Mouse (Mus musculus) cerebellum, adult 8-10 months (tissue): ENCODE measurements around the gene Pfkfb4.

Experiments used
- DNase-seq: peaks from one replicate; pipeline ENCODE4 v3.0.0; 2022

The Pfkfb4 gene

DNA sequence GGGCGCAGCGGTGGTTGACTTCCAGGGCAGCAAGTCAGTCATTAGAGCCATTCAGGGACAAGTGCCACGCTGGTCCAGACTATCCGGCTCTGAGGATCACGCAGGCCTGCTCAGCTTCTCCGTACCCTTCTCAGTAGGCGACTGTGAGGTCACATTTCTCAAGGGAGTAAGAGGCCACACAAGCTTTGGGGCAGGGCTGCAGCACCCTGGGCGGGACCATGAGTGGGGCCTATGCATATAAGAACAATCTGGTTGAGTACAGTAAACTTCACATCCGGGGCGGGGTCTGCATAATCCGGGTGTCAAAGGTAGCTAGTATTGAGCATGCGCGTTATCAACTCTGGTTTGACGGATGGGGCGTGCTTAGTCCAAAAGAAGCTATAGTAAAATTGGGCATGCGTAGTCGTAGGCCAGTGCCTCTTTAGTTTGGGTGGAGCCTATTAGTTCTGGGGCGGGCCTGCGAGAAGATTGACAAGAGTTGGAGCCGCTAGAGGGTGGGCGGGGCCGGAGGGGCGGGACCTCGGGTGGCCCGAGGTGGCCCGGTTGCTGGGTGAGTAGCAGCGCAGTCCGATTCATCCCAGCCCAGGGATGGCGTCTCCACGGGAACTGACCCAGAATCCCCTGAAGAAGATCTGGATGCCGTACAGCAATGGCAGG lies at the start of gene Pfkfb4:
Gene Pfkfb4 (plus strand): TSS at position 351 of the 657 bp plus-strand sequence.
- peak; percentile 89 for DNase-seq

DNA sequence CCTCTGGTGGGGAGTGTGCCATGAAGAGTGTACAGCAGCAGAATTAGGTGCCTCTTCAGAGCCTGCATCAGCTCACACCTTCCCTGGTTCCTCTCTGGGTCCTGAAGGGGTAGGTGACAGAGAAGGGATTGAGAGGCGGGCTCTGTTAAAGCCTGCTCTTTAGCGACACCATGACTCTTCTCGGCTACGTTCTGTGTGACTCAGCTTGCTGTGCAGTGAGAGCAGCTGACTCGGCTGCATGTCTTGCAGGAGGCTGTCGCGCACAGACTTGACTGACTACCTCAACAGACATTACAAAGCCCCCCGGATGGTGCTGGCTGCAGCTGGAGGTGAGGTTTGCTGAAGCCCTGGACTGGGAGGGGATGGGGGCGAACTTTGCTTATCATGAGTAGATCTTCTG lies 46.5 kb upstream of the Pfkfb4 start:
- no peak for DNase-seq

DNA sequence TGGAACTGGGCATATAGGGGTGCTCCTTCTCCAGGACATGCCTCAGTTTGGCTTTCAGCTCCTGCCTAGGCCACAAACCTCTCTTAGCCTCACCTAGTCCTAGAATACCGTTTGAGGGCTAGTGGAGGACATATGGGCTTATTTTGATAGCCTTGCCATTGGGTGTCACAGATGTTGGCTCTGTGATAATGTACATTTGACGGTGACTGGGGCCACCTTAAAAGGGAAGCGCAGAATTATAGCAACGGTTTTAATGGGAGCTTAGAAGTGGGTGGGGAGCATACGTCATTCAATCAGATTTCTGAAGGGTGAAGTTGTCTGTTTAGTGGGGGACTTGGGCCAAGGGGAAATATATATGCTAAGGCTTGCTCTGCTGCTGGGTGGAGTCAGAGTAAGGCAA lies 46.0 kb upstream of the Pfkfb4 start:
- no peak for DNase-seq

DNA sequence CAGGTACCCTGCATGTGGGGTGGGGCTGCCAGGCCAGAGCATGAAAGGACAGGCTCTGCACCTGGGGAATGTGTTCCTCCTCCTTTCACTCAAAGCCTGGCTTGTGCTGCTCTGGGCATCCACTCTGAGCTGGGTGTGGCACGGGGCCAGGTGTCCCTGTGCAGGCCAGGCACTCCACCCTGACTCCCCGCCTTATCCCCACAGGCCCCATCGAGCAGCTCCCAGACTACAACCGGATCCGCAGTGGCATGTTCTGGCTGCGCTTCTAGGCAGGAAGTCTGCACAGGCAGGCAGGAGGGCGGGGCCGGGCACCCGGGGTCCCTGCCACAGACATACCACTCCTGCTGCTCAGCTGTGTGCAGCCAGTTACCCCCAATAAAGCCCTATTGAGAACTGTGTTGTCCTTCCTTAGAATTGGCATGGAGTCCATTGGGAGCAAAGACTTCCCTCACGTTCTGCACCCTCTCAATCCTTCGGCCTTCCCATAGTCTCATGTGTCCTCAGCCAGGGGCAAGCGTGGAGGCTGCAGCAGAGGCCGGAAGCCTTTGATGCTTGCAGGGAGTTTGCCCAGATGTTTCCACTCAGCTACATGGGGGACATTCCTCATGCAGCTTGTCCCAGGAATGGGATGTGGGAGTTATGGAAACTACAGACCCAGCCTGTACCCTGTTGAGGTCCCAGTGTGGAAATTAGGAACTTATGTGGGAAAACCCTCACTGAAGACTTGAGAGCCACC lies 42.2 kb upstream of the Pfkfb4 start:
- DNase-seq = peak; percentile 47

DNA sequence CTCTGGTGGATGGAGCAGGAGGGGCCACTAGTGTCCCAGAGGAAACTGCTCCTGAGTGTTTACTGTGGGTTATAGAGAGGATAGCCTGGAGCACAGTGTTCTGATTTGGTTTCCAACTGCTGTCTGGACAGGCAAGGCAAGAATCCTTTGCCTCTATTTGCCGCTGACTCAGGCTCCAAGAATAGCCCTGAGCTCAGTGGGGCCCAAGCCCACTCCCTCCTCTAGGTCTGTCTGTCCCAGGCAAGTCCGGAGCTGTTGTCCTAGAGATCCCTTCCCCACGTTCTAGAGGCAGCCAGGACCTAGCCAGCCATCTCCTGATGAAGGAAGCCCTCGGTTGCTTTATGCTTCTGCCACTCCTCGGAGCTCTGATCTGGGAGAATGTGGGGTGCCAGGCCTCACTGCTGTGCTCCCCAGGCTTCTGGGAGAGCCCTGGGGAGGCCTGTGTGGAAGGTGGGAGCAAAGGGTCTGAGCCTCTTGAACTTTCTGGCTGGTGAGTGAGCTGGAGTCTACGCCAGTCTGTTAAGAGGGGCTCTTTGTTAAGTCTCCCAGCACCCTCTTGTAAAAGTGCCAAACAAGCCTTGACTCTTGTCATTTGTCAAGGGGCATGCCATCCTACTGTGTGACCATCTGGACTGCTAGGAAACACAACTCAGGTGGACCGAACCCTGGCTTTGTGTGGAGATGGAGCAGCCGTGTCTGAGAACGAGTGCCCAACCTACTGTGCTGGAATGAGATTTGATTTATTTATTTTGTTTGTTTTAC lies 41.4 kb upstream of the Pfkfb4 start:
- peak; percentile 30 for DNase-seq

DNA sequence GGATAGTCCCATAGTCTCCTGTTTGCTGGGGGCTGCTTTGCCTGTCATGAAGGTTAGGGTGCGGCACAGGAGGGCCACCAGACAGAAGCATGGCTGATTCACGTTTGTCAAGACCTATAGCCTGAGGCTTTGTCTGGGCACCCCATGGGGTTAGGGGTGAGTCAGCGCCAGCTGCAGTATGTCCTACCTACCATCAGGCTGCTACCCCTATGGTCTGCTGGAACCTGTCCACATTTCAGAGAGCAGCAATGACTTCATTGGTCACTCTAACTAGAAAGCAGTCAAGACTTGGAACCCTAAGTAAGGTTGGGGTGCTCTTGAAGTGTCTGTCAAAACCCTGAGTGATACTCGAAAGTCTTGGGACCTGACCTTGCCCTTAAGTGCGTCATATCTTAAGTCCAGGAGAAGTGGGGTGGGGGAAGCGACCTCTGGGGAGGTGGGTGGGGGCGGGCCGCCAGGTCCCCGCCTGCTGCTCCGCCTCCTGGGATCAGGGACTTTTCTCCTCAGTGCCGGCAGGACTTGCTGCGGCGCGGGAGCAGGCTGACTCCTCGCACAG lies 38.4 kb upstream of the Pfkfb4 start, which contains the start of gene Col7a1:
Gene Col7a1 (plus strand): TSS at position 506 of the 556 bp plus-strand sequence.
- no peak for DNase-seq

DNA sequence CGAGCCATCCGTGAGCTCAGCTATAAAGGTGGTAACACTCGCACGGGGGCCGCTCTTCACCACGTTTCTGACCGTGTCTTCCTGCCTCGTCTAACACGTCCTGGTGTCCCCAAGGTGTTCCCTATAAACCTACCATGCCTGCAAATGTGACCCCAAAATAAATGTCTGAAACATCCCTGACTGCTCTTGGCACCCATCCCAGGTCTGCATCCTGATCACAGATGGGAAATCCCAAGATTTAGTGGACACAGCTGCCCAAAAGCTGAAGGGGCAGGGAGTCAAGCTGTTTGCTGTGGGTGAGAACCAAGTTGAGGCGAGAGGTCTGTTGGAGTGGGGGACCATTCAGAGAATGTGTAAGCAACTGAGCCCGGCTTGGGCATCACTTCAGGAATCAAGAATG lies 36.3 kb upstream of the Pfkfb4 start:
- no peak for DNase-seq

DNA sequence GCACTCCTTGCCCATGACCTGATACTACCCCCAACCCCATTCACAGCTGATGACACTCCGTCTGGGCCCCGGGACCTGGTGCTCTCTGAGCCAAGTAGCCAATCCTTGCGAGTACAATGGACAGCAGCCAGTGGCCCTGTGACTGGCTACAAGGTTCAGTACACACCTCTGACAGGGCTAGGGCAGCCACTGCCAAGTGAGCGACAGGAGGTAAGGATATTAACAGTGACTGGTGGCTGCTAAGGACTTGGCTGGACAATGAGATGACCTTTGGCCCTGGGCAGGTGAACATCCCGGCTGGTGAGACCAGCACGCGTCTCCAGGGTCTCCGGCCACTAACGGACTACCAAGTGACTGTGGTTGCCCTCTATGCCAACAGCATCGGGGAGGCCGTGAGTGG lies 35.7 kb upstream of the Pfkfb4 start:
- no peak for DNase-seq

DNA sequence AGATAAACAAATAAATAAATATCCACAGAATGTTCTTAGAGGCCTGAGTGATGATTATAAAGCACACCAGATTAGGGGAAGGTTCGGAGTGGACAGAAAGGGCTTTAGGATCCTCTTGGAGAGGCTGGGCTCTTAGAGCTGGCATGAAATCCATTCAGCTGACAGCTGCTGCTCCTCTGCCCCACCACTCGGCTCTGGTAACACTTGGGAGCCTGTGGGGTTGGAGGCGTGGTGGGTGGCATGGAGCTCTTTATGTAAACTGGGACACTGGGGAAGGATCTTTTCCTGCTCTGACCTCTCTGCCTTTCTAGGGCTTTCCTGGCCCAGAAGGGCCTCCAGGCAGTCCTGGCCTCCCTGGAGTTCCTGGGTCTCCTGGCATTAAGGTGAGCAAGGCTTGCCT lies 28.0 kb upstream of the Pfkfb4 start:
- no peak for DNase-seq

DNA sequence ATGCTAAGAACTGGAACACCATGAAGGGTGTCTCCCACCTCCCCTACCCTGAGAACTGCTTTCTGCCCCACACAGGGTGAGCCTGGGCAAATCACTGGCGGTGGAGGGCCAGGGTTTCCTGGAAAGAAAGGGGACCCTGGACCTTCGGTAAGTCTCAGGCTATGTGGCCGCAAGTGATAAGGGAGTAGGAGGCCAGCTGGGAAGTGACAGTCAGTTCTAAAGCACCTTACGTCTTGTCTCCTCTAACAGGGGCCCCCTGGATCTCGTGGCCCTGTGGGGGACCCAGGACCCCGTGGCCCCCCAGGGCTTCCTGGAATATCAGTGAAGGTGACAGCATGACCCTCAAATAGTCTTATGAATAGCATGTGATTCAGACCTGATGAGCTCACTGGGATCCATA lies 27.2 kb upstream of the Pfkfb4 start:
- DNase-seq = no peak

DNA sequence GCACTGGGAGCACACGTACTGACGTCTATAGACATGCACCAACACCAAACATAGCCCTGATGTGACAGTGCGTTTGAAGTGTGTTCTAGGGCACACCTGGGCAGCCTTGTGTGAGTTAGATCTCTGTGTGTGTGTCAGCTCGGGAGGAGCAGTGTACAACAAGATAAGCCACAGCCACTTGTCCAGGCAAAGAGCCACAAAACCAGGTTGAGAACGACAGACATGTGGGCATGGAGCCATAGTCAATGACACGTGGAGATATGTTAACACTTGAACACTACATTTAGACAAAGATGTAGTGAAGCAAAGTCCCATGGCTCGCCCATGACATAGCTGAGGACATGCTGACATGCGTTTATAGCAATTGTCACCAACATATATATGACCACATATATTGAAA lies 21.0 kb upstream of the Pfkfb4 start:
- no peak for DNase-seq

DNA sequence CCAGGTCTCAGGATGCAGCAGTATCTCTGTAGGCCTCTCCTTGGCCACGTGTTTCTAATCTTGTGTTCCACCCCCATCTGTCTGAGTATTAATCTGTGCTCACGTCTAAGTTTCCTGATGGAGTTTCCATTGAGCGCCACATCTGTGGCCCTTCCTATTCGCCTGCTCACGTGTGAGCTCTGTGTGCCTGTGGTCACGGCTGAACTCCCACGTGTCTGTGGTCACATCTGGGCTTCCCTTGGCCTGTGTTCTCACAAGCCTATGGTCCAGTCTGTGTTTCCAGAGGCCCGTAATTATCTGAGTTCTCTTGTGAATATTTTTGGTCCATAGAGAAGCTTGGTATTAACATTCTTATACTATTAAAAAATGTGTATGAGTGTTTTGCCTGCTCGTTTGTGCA lies 15.1 kb upstream of the Pfkfb4 start:
- no peak for DNase-seq

DNA sequence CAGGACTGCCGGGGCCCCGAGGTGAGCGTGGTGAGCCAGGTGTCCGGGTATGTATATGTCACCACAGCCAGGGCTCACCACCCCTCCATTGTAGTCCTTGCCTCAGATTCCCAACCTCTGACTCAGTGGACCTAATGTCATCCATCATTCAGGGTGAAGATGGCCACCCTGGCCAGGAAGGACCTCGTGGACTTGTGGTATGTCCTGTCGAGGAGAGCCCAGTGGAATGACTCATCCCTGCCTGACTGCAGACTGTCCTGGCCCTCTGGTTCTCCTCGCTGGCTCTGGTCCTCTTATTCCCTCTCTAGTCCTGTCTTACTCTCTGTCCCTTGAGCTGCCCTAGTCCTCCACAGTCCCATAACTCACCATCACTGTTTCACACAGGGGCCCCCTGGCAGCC lies 13.6 kb upstream of the Pfkfb4 start:
- no peak for DNase-seq

DNA sequence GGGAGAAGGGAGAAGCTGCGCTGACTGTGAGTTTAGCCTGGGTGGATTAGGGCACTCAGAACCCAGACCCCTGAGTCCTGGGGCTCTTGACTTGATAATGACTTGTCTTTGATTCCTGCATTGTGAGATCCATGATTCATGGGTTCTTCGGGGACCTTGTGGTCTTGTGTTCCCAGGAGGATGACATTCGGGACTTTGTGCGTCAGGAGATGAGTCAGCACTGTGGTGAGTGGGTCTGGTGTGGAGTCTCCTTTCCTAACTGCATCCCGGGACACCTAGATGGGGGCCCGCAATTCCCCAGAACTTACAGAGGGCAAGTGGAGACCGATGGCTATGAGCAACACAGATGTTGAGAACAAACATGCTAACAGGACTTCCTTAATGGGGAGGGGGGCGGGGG lies 9.1 kb upstream of the Pfkfb4 start:
- no peak for DNase-seq

DNA sequence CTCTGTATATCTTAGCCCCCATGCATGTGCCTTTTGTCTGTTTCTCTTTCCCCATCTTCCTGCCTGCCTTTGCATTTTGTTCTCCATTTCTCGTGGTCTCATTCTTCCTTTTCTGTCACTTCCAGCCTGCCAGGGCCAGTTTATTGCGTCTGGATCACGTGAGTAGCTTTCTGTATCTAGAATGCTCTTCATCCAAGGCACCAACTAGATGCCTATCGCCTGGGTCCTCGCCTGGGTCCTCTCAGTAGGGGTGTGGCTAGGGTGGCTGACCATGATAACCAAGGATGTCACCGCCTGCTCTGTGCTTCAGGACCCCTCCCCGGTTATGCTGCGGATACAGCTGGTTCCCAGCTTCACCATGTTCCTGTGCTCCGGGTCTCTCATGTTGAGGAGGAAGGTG lies 8.4 kb upstream of the Pfkfb4 start:
- DNase-seq = no peak

DNA sequence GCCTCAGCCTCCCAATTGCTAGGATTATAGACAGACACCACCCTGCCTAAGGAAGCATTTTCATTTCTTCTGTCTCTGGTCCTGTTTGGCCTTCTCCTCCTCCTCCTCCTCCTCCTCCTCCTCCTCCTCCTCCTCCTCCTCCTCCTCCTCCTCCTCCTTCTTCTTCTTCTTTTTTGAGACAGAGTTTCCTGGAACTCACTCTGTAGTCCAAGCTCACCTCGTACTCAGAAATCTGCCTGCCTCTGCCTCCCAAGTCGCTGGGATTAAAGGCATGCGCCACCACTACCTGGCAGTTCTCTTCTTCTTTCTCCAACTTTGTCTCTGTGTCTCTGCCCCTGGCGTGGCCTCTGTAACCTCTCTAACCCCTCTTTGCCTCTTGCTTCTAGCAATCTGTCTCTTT lies 5.9 kb upstream of the Pfkfb4 start, which contains the start of gene Ucn2:
Gene Ucn2 (plus strand): TSS at position 301 of the 400 bp plus-strand sequence.
- no peak for DNase-seq

DNA sequence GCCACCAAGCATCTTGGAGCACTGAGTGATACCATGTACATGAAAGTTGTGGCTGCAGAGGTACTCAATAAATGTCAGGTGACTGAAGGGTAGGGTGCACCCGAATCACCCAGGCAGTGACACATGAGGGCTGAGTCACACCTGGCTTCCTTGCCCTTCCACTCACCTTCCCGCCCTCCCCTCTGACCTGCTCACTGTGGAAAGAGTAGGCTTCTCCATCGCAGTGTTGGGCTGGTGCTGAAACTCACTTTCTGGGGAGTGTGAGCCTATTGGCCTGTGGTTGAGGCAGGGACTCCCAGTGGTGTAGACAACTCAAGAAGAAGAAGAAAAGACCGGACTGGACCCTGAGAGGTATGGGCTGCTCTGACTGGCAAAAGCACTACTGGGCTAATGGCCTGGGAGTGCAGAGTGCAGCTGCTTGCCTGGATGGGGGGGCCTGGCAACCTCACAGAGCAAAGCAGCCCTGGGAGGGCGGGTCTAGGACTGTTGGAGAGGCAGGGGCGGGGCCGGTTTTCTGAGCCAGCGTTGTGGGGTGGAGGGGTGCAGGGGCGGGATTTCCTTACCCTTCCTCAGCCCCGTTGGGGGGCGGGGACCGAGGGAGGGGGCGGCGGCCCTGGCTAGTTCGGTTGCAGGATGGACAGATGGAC lies 3.8 kb upstream of the Pfkfb4 start:
- DNase-seq = no peak

DNA sequence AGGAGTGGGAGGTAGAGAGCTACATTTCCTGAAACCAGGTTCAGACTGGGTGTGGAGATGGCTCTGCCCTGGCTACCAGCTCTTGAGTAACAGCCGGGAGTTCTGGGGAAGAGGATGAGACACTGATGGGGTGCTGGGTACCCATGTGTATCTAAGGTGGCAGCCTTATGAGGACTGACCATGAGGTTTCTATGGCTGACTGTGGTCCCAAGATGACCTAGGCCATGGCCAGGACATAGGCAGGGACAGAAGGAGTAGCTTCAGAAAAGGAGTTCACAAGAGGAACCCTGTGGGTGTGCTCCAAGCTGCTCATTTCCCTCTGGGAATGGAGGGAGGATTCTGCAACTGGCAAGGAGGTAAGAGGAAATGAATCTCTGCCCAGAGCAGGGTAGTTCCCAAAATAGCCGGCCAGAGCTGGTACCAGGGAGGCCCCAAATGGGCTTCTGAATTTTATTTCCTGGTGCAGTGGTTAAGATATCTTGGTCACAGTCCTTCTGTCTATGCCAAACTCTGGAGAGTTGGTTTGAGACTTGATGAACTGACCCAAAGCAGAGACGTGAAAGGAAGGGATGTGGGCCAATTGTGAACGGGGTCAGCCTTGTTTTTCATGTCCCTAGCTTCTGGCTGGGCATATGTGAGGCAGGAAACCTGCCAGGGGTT lies 1.6 kb upstream of the Pfkfb4 start:
- no peak for DNase-seq

DNA sequence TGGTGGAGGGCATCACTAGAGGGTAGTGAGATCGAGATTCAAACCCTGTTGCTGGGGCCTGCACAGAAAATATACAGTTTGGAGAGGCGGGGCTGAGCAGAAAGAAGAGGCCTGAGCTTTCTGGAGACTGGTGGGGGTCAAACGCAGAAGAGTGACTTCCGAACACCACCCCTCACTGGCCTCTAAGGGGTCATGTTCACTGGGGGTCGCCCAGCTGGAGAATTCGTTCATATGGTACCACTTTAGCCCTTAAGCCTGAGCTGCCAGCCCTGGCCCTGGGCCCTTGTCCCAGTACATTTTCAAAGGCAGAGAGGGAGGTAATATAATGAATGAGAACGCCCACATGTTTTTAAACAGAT lies 1.1 kb upstream of the Pfkfb4 start:
- no peak for DNase-seq

DNA sequence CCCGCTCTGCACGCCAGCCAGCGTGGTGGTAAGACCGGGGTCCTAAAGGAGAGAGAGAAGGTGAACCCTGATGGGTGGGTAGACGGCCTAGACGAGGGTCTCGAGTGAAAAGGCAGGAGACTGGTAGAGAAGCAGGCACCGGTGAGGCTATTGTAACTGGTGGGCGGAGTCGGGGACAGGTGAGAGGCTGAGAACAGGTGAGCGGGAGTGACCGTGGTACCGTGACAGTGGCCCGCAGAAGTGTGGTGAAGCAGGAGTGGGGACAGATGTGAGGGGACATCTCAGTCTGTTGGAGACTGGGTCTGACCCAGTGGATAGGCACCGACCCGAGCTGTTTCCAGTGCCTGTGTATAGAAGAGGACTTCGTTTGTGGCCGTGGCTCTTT lies 499 bp downstream of the Pfkfb4 start:
- no peak for DNase-seq

DNA sequence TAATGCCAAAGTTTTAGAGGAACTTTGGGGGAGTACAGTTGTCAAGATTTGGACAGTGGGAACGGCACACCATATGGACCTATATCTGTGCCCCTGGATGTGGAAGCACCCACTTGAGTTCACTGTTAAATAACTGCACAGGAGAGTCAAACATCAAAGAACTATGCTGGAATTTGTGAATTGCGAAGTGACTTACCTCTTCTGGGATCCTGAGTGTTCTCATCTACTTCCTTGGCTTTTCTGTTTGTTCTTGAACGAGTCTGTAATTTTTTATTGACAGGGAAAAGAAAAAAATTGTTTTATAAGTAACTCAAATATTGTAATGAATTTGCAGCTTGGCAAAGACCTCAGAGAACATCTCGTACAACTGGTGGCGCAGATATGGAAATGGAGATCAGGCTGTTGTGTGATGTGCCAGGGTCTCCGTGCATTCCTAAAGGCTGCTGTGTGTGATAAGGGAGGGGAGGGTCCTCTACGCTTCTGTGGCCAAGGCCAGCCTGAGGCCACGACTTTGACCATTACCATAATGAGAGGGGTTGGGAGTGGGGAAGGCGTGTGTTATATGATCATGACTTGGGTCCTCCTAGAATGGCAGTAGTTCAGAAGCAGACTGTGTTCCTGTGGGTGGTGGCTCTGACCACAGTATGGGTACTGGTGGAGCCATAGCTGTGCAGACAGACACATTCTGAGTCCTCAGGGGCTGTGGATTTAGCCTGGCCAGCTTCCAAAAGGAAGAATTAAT lies 1.2 kb downstream of the Pfkfb4 start:
- no peak for DNase-seq

DNA sequence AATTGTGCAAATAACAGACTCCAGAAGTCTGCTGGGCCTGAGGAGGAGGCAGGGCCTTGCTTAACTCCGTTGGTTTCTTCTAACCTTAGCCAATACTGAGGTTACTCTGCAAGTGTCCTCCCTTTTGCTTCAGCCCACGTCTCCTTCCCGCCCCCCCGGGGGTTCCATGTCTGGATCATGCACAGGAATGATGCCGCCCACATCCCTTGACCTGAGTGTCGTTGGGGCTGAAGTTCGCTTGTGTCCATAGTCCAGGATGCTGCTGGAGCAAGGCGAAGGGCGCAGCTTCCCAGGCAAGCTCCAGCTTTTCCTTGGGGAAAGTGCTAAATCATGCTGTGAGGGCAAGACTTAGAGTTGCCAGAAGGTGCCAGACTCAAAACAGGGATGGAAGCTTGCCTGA lies 4.8 kb downstream of the Pfkfb4 start:
- DNase-seq = no peak
